Mouse (Mus musculus) E14TG2a.4 (cell line): Measurements from ENCODE around the gene Colec11.

Experiments used
- CTCF ChIP-seq: conservative IDR thresholded peaks from 2 replicates; pipeline ENCODE4 v1.5.1; 2014; ENCODE audit warnings: low read length
- NANOG ChIP-seq: IDR thresholded peaks from 2 replicates; pipeline ENCODE4 v1.6.1; 2014; ENCODE audit warnings: borderline replicate concordance, low read length, mixed read lengths

- TF ChIP-seq CTCF (no peak), NANOG (no peak)
Observed at GRCm38 (mm10) chr12:28621451-28622166, 1.6 kb downstream of the Colec11 start.
